Mouse (Mus musculus) midbrain, postnatal 0 days (tissue): ENCODE measurements around the gene Rdh16f1. TPM values are rescaled to one million over a fixed set of nuclear protein-coding genes. Genes with fewer than 3 reads are reported as not detected.

Experiments
- ATAC-seq: fragments of 200-750 bp; cut with Nextera tagmentation; 2 replicates; pipeline ENCODE4 v1.8.0; 2017; ENCODE audit warnings: moderate number of reproducible peaks, mild to moderate bottlenecking, moderate TSS enrichment, moderate library complexity; ENCODE audit not compliant: low FRiP score
- DNase-seq: peaks from one replicate; pipeline ENCODE4 v3.0.0-alpha.2; 2015; ENCODE audit warnings: low spot score
- H3K27ac ChIP-seq: fragments of 300-500 bp; sonication (generic); 2 replicates; pipeline ENCODE4 v1.5.1; 2014; ENCODE audit warnings: low read depth, mild to moderate bottlenecking, low read length, mixed read lengths
- H3K27me3 ChIP-seq: fragments of 300-500 bp; sonication (generic); 2 replicates; pipeline ENCODE4 v1.6.1; 2014; ENCODE audit warnings: low read length, control low read depth, mixed read lengths; ENCODE audit not compliant: insufficient read depth
- H3K36me3 ChIP-seq: fragments of 300-500 bp; sonication (generic); 2 replicates; pipeline ENCODE4 v1.6.1; 2014; ENCODE audit warnings: low read length, control low read depth, mixed read lengths; ENCODE audit not compliant: insufficient read depth
- H3K4me1 ChIP-seq: fragments of 300-500 bp; sonication (generic); 2 replicates; pipeline ENCODE4 v1.6.1; 2014; ENCODE audit warnings: mild to moderate bottlenecking, control low read depth, antibody characterized with exemption, low read length, mixed read lengths; ENCODE audit not compliant: insufficient read depth
- H3K4me2 ChIP-seq: fragments of 300-500 bp; sonication (generic); 2 replicates; pipeline ENCODE4 v1.6.1; 2014; ENCODE audit warnings: low read depth, mild to moderate bottlenecking, low read length, mixed read lengths; ENCODE audit not compliant: poor library complexity, severe bottlenecking
- H3K4me3 ChIP-seq: fragments of 300-500 bp; sonication (generic); 2 replicates; pipeline ENCODE4 v1.5.1; 2014; ENCODE audit warnings: low read depth, mild to moderate bottlenecking, low read length, moderate library complexity
- H3K9ac ChIP-seq: fragments of 300-500 bp; sonication (generic); replicated peaks from 2 replicates; pipeline ENCODE4 v1.6.1; 2014; ENCODE audit warnings: mild to moderate bottlenecking, low read length, moderate library complexity, mixed read lengths; ENCODE audit not compliant: poor library complexity, severe bottlenecking
- H3K9me3 ChIP-seq: fragments of 300-500 bp; sonication (generic); 2 replicates; pipeline ENCODE4 v1.6.1; 2016; ENCODE audit warnings: low read length, control low read depth
- CTCF ChIP-seq: IDR thresholded peaks from 2 replicates; pipeline ENCODE4 v1.5.1; 2016; ENCODE audit warnings: antibody characterized with exemption, mild to moderate bottlenecking
- WGBS: fragments of 180-500 bp; shearing (Covaris S2); extraction: QIAGEN DNeasy Blood & Tissue Kit; methylation state at CpG from one replicate; pipeline ENCODE4 v1.1.7; 2014; 5-methylcytosine and 5-hydroxymethylcytosine counted together
- polyA plus RNA-seq: library from polyadenylated mRNA; unstranded; fragments of >200 nt; fragmentation: Nextera tagmentation; extraction: Ambion mirVana; gene quantifications from 2 replicates; pipeline ENCODE4 v1.2.1, GENCODE M21; 2015
- total RNA-seq: library from RNA; depleted of rRNA; stranded (reverse); fragments of >200 nt; gene quantifications from 2 replicates; pipeline ENCODE4 v1.2.3, GENCODE M21; 2014

The Rdh16f1 gene
- total and polyA plus RNA-seq, 2 experiments from 2014 or later, result 0.27 TPM; not detected in 1

DNA sequence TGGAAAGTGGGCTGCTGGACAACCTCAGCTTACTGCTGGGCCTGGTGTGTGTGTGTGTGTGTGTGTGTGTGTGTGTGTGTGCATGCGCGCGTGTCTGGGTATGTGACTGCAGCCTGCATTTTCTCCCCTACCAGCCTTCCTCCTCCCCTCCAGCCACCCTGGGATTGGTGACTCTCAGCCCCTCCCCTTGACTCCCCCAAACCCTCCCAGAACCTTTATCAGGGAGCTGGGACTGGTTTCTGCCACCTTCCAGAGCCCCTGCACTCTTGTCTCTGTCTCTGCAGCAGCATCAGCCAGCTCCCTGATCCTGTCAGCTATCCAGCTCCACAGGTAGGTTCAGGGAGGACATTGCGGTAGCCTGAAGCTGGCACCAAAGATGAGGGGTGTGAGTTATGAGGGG is 34.5 kb upstream of the Rdh16f1 start:
- 82% methylated on average over 4 of the region's 4 CpGs for WGBS
- DNase-seq, result no peak

DNA sequence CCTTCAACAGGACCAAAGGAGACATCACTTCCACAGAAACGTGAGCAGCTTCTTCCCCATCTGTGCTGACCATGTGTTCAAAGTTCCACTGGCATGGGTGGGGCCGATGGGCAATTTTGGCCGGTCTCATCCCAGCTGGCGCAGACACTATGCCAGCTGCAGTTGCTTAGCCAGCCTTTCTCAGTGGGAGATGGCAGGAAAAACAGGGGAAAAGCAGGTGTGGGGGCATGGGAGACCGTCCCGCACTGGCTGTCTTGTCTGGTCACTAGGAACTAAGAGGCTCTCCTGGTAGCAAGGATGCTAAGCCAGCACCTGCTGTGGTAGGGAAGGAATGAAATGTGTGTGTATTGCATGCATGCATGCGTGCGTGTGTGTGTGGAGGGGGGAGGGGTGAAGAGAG is 31.1 kb upstream of the Rdh16f1 start:
- no peak; the same call in 1 of the 2 replicates for ATAC-seq
- Histone ChIP-seq H3K9me3 (no peaks in the 10 kb centered on the region), H3K4me1 (no peaks in the 10 kb centered on the region), H3K4me2 (no peak overlapping the region), H3K9ac (no peak overlapping the region), H3K4me3 (no peak overlapping the region), H3K36me3 (no peaks in the 10 kb centered on the region), H3K27me3 (peaks cover 8% of the 10 kb centered on the region; the same call in 1 of the 2 replicates), H3K27ac (no peak overlapping the region)
- 72% methylated on average over 8 of the region's 8 CpGs for WGBS
- TF ChIP-seq CTCF, result no peak
- DNase-seq, result peak; percentile 66

More for the DNA sequence above, 34.5 kb upstream of the Rdh16f1 start:
- Histone ChIP-seq H3K4me3 (no peak overlapping the region), H3K9ac (no peak overlapping the region), H3K27me3 (peaks cover 8% of the 10 kb centered on the region), H3K36me3 (no peaks in the 10 kb centered on the region), H3K27ac (no peak overlapping the region), H3K9me3 (no peaks in the 10 kb centered on the region), H3K4me1 (0 out of 2 replicates have a peak, but pooled peaks cover 3% of the 10 kb centered on the region), H3K4me2 (no peak overlapping the region)
- no peak for ATAC-seq
- TF ChIP-seq CTCF, result no peak

DNA sequence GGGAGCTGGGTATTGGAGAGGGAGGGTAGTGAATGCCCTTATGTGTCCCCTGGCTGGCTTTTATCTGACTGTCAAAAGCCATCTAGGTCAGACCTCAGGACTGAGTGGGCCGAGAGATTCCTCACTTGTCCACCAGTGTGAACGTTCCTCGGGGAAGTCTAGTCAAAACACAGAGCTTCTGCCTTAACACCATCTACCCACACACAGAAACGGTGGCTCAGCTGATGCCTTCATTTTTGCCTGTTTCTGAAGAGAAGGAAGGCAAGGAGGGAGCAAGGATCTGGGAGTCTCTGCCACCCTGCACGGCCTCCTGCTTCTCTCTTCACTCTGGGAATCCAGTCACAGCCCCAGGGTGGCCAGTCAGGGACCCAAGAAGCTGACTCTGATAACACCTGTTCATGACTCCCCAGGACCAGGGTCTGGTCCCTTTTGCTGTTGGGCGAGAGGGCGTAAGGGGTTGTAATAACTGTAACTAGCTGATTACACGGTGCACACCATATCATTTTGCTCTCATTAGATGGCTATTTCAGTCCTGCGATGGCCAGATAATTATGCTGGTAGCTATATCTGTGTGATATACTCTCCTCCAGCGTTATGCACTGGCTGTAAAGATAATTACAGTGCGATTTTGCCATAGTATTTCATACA is 29.2 kb upstream of the Rdh16f1 start:
- no peak overlapping the region for H3K4me3 ChIP-seq
- TF ChIP-seq CTCF, result no peak
- no peak overlapping the region for H3K4me2 ChIP-seq
- H3K9ac ChIP-seq, result no peak overlapping the region
- H3K27me3 ChIP-seq, result peaks cover 8% of the 10 kb centered on the region; the same call in 1 of the 2 replicates
- DNase-seq (no peak), ATAC-seq (no peak)
- H3K27ac ChIP-seq, result no peak overlapping the region
- WGBS, result 44% methylated on average over 11 of the region's 11 CpGs
- no peaks in the 10 kb centered on the region for H3K9me3 ChIP-seq
- no peaks in the 10 kb centered on the region for H3K4me1 ChIP-seq
- H3K36me3 ChIP-seq, result no peaks in the 10 kb centered on the region

DNA sequence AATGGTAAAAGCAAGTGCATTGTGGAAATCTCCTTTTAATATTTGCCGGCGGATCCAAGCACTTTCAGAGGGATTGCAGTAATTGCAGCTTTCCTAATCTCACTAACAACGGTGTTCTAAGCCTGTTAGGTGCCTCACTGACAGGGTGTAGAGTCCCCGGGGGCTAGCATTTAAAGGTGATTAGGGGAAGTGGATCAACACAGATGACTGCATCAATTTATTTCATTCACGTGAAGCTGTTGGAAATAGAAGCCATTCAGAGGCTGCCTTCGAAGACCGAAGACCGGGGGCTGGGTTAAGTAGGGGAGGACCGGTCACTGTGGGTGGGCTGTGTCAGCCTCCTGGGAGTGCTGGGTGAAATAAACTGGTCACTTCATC is 28.7 kb upstream of the Rdh16f1 start:
- WGBS, result 11% methylated on average over 9 of the region's 9 CpGs
- Histone ChIP-seq H3K4me1 (no peaks in the 10 kb centered on the region), H3K9ac (no peak overlapping the region), H3K27ac (no peak overlapping the region), H3K27me3 (peaks cover 4% of the 10 kb centered on the region; the same call in 1 of the 2 replicates), H3K9me3 (no peaks in the 10 kb centered on the region), H3K4me2 (no peak overlapping the region), H3K36me3 (no peaks in the 10 kb centered on the region), H3K4me3 (no peak overlapping the region)
- no peak for TF ChIP-seq CTCF
- DNase-seq (peak; percentile 31), ATAC-seq (no peak)

DNA sequence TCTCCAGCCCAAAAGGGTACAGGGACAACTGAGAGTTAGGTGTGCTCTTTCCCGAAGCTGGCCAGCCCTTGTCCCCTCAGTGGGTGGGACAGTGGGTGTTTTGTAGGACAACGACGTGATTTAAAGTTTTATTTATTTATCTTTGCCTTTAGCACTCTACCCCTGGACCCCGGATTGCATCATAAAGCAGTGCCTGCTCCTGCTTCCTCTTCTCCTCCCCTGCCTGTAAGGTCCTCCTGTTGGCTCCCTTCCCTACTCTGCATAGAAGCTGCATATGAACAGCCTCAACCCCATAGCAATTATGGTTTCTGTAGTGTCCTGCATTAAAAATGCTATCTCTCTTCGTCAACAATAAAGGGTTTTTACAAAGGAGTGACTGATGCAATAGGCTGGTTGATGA is 28.2 kb upstream of the Rdh16f1 start:
- Histone ChIP-seq H3K27me3 (peaks cover 4% of the 10 kb centered on the region; the same call in 1 of the 2 replicates), H3K27ac (no peak overlapping the region), H3K36me3 (no peaks in the 10 kb centered on the region), H3K9me3 (no peaks in the 10 kb centered on the region), H3K4me1 (no peaks in the 10 kb centered on the region), H3K4me3 (no peak overlapping the region), H3K4me2 (no peak overlapping the region), H3K9ac (no peak overlapping the region)
- no peak for TF ChIP-seq CTCF
- ATAC-seq (no peak), DNase-seq (no peak)
- WGBS, result 43% methylated on average over 5 of the region's 5 CpGs

DNA sequence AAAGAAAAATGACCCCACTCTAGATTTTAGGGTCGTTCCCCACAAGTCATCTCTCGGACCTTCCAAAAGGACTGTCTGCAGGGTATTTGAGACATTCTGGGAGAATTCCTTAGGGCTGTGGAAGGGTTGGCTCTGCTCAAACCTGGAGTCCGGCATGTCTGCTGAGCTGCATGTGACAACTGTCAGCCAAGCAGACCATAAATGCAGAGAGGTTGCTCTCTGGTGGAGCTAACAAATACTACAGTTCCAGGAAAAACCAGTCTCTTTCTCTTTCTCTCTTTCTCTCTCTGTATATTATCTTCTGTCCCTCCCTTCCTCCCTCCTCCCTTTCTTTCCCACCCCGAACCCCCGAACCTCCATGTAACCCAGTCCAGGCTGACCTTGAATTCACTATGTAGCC is 25.2 kb upstream of the Rdh16f1 start:
- Histone ChIP-seq H3K4me2 (no peak overlapping the region), H3K9me3 (no peaks in the 10 kb centered on the region), H3K36me3 (no peaks in the 10 kb centered on the region), H3K4me1 (no peaks in the 10 kb centered on the region), H3K9ac (no peak overlapping the region), H3K27ac (no peak overlapping the region), H3K4me3 (no peak overlapping the region), H3K27me3 (no peaks in the 10 kb centered on the region)
- ATAC-seq (no peak), DNase-seq (peak; percentile 76)
- TF ChIP-seq CTCF, result peak; percentile 82
- WGBS, result 49% methylated on average over 5 of the region's 5 CpGs
